Mouse (Mus musculus): ENCODE measurements around the gene Npnt. TPM values are rescaled to one million over a fixed set of nuclear protein-coding genes. Genes with fewer than 3 reads are reported as not detected.

Gene Npnt
- polyA plus RNA-seq, 1 experiment from 2014 or later = 102 TPM

GRCm38 (mm10) chr3:132851417-132851816 is 98.7 kb downstream of the Npnt start:
- no peaks in the 10 kb centered on the region for H3K36me3 ChIP-seq (ENCODE audit: control insufficient read depth, insufficient read depth, low read length)
- no peaks in the 10 kb centered on the region for H3K9me3 ChIP-seq (ENCODE audit: control insufficient read depth, low read length)
- H3K27me3 ChIP-seq (ENCODE audit: control insufficient read depth, insufficient read depth, low read length) = 0 out of 2 replicates have a peak, but pooled peaks cover 2% of the 10 kb centered on the region
- H3K4me1 ChIP-seq (ENCODE audit: control insufficient read depth, insufficient read depth, low read length) = peaks cover 1% of the 10 kb centered on the region
- H3K9ac ChIP-seq (ENCODE audit: low read depth, low read length) = no peak overlapping the region
- no peak overlapping the region for H3K4me2 ChIP-seq (replicated peaks; ENCODE audit: low read depth, low read length)
- 63% methylated on average over 1 of the region's 1 CpGs for WGBS
- no peak overlapping the region for H3K4me3 ChIP-seq (ENCODE audit: low read length)
- no peak overlapping the region for H3K27ac ChIP-seq (ENCODE audit: low read depth, low read length)
- ATAC-seq (ENCODE audit: low FRiP score, low TSS enrichment) = no peak

GRCm38 (mm10) chr3:132850431-132850830 is 99.7 kb downstream of the Npnt start:
- H3K27ac ChIP-seq (ENCODE audit: low read depth, low read length) = no peak overlapping the region
- no peaks in the 10 kb centered on the region for H3K4me1 ChIP-seq (ENCODE audit: control insufficient read depth, insufficient read depth, low read length)
- 79% methylated on average over 2 of the region's 2 CpGs for WGBS
- no peaks in the 10 kb centered on the region for H3K9me3 ChIP-seq (ENCODE audit: control insufficient read depth, low read length)
- no peak overlapping the region for H3K4me2 ChIP-seq (replicated peaks; ENCODE audit: low read depth, low read length)
- no peaks in the 10 kb centered on the region for H3K36me3 ChIP-seq (ENCODE audit: control insufficient read depth, insufficient read depth, low read length)
- 0 out of 2 replicates have a peak, but pooled peaks cover 2% of the 10 kb centered on the region for H3K27me3 ChIP-seq (ENCODE audit: control insufficient read depth, insufficient read depth, low read length)
- ATAC-seq (ENCODE audit: low FRiP score, low TSS enrichment) = no peak
- no peak overlapping the region for H3K4me3 ChIP-seq (ENCODE audit: low read length)
- no peak overlapping the region for H3K9ac ChIP-seq (ENCODE audit: low read depth, low read length)

- no peak overlapping the region for H3K27ac ChIP-seq (ENCODE audit: low read depth, low read length)
- H3K27me3 ChIP-seq (ENCODE audit: control insufficient read depth, insufficient read depth, low read length) = 0 out of 2 replicates have a peak, but pooled peaks cover 2% of the 10 kb centered on the region
- no peak overlapping the region for H3K4me2 ChIP-seq (replicated peaks; ENCODE audit: low read depth, low read length)
- no peak for ATAC-seq (ENCODE audit: low FRiP score, low TSS enrichment)
- no peak overlapping the region for H3K4me3 ChIP-seq (ENCODE audit: low read length)
- no peaks in the 10 kb centered on the region for H3K4me1 ChIP-seq (ENCODE audit: control insufficient read depth, insufficient read depth, low read length)
- no peaks in the 10 kb centered on the region for H3K36me3 ChIP-seq (ENCODE audit: control insufficient read depth, insufficient read depth, low read length)
- H3K9me3 ChIP-seq (ENCODE audit: control insufficient read depth, low read length) = no peaks in the 10 kb centered on the region
- WGBS = 82% methylated on average over 7 of the region's 7 CpGs
- no peak overlapping the region for H3K9ac ChIP-seq (ENCODE audit: low read depth, low read length)
Measured at GRCm38 (mm10) chr3:132849669-132850068, 100.4 kb downstream of the Npnt start.

GRCm38 (mm10) chr3:132842676-132843075 is 107.4 kb downstream of the Npnt start:
- WGBS = 96% methylated on average over 6 of the region's 6 CpGs
- peaks cover 9% of the 10 kb centered on the region; the same call in 1 of the 2 replicates for H3K36me3 ChIP-seq (ENCODE audit: control insufficient read depth, insufficient read depth, low read length)
- H3K27me3 ChIP-seq (ENCODE audit: control insufficient read depth, insufficient read depth, low read length) = no peaks in the 10 kb centered on the region
- H3K9ac ChIP-seq (ENCODE audit: low read depth, low read length) = no peak overlapping the region
- H3K4me1 ChIP-seq (ENCODE audit: control insufficient read depth, insufficient read depth, low read length) = no peaks in the 10 kb centered on the region
- ATAC-seq (ENCODE audit: low FRiP score, low TSS enrichment) = no peak
- H3K9me3 ChIP-seq (ENCODE audit: control insufficient read depth, low read length) = no peaks in the 10 kb centered on the region
- H3K27ac ChIP-seq (ENCODE audit: low read depth, low read length) = no peak overlapping the region
- no peak overlapping the region for H3K4me2 ChIP-seq (replicated peaks; ENCODE audit: low read depth, low read length)
- H3K4me3 ChIP-seq (ENCODE audit: low read length) = no peak overlapping the region

GRCm38 (mm10) chr3:132839516-132839915 is 110.6 kb downstream of the Npnt start:
- no peak overlapping the region for H3K4me2 ChIP-seq (replicated peaks; ENCODE audit: low read depth, low read length)
- 0 out of 2 replicates have a peak overlapping the region, but pooled peaks have one; percentile 11 for H3K27ac ChIP-seq (ENCODE audit: low read depth, low read length)
- 63% methylated on average over 8 of the region's 8 CpGs for WGBS
- H3K27me3 ChIP-seq (ENCODE audit: control insufficient read depth, insufficient read depth, low read length) = no peaks in the 10 kb centered on the region
- H3K4me3 ChIP-seq (ENCODE audit: low read length) = no peak overlapping the region
- no peaks in the 10 kb centered on the region for H3K9me3 ChIP-seq (ENCODE audit: control insufficient read depth, low read length)
- H3K36me3 ChIP-seq (ENCODE audit: control insufficient read depth, insufficient read depth, low read length) = peaks cover 9% of the 10 kb centered on the region; the same call in 1 of the 2 replicates
- ATAC-seq (ENCODE audit: low FRiP score, low TSS enrichment) = peak; percentile 92
- no peaks in the 10 kb centered on the region for H3K4me1 ChIP-seq (ENCODE audit: control insufficient read depth, insufficient read depth, low read length)
- no peak overlapping the region for H3K9ac ChIP-seq (ENCODE audit: low read depth, low read length)

GRCm38 (mm10) chr3:132838656-132839417 is 111.3 kb downstream of the Npnt start:
- no peak for ATAC-seq (ENCODE audit: low FRiP score, low TSS enrichment)
- H3K27ac ChIP-seq (ENCODE audit: low read depth, low read length) = no peak overlapping the region
- H3K36me3 ChIP-seq (ENCODE audit: control insufficient read depth, insufficient read depth, low read length) = peaks cover 14% of the 10 kb centered on the region; the same call in 1 of the 2 replicates
- no peaks in the 10 kb centered on the region for H3K4me1 ChIP-seq (ENCODE audit: control insufficient read depth, insufficient read depth, low read length)
- WGBS = 94% methylated on average over 14 of the region's 15 CpGs
- H3K4me3 ChIP-seq (ENCODE audit: low read length) = no peak overlapping the region
- H3K4me2 ChIP-seq (replicated peaks; ENCODE audit: low read depth, low read length) = no peak overlapping the region
- no peaks in the 10 kb centered on the region for H3K27me3 ChIP-seq (ENCODE audit: control insufficient read depth, insufficient read depth, low read length)
- H3K9me3 ChIP-seq (ENCODE audit: control insufficient read depth, low read length) = no peaks in the 10 kb centered on the region
- no peak overlapping the region for H3K9ac ChIP-seq (ENCODE audit: low read depth, low read length)

DNA sequence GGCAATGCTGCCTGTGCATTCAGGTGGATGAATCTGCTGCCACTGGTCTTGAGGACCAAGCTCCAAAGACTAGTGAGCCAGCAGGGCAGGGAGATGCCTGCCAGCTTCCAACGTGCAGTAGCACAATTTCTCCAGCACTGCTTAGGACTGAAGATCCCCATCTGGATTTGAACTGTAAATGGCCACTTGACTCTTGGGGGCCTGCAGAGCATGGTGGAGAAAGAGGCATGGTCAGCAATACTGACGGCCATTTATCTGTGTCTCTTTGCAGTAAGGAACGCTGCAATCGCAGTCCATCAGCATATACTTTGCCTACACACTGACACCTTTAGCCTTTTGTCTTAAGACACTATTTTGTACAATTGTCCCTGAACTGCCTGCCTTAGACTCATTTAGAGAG is 113.0 kb downstream of the Npnt start:
- H3K4me1 ChIP-seq (ENCODE audit: control insufficient read depth, insufficient read depth, low read length) = no peaks in the 10 kb centered on the region
- H3K36me3 ChIP-seq (ENCODE audit: control insufficient read depth, insufficient read depth, low read length) = peaks cover 14% of the 10 kb centered on the region; the same call in 1 of the 2 replicates
- H3K27ac ChIP-seq (ENCODE audit: low read depth, low read length) = no peak overlapping the region
- 82% methylated on average over 4 of the region's 4 CpGs for WGBS
- H3K9me3 ChIP-seq (ENCODE audit: control insufficient read depth, low read length) = no peaks in the 10 kb centered on the region
- no peak overlapping the region for H3K4me3 ChIP-seq (ENCODE audit: low read length)
- no peaks in the 10 kb centered on the region for H3K27me3 ChIP-seq (ENCODE audit: control insufficient read depth, insufficient read depth, low read length)
- no peak overlapping the region for H3K9ac ChIP-seq (ENCODE audit: low read depth, low read length)
- no peak for ATAC-seq (ENCODE audit: low FRiP score, low TSS enrichment)
- no peak overlapping the region for H3K4me2 ChIP-seq (replicated peaks; ENCODE audit: low read depth, low read length)

- Histone ChIP-seq H3K27ac (ENCODE audit: low read depth, low read length) (no peak overlapping the region), H3K36me3 (ENCODE audit: control insufficient read depth, insufficient read depth, low read length) (peaks cover 14% of the 10 kb centered on the region; the same call in 1 of the 2 replicates), H3K9ac (ENCODE audit: low read depth, low read length) (no peak overlapping the region), H3K9me3 (ENCODE audit: control insufficient read depth, low read length) (no peaks in the 10 kb centered on the region), H3K4me2 (replicated peaks; ENCODE audit: low read depth, low read length) (no peak overlapping the region), H3K4me1 (ENCODE audit: control insufficient read depth, insufficient read depth, low read length) (no peaks in the 10 kb centered on the region), H3K27me3 (ENCODE audit: control insufficient read depth, insufficient read depth, low read length) (no peaks in the 10 kb centered on the region), H3K4me3 (ENCODE audit: low read length) (no peak overlapping the region)
- no peak for ATAC-seq (ENCODE audit: low FRiP score, low TSS enrichment)
- 83% methylated on average over 6 of the region's 6 CpGs for WGBS
Measured at GRCm38 (mm10) chr3:132835118-132835794, 114.8 kb downstream of the Npnt start.

Data from kidney, embryonic 14.5 days (tissue).